Mouse (Mus musculus): ENCODE results near the gene Capn10.

Gene Capn10

DNA sequence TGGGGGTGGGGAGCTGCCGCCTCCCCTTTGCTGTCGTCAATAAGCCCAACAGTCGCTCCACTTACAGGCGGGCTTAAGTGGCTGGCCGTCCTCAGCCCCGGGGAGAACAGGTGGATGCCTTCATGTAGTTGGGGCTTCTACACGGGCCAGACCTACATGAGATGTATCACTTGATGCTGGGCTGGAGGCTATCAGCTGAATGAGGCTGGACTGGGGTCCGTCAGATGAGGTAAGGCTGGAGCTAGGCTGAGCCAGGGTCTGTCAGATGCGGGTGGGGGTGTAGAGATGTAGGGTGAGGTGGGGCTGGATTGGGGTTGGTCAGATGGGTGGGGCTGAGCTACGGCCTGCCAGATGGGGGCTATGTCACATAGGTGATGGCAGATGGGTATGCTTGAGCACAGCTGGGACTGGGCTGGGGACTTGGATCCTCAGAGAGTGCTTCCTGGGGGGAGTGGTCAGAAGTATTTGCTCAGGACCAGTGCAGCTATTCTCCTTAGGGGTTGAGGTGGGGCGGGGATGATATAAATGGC is 45.0 kb downstream of the Capn10 start:
- no peak for DNase-seq

DNA sequence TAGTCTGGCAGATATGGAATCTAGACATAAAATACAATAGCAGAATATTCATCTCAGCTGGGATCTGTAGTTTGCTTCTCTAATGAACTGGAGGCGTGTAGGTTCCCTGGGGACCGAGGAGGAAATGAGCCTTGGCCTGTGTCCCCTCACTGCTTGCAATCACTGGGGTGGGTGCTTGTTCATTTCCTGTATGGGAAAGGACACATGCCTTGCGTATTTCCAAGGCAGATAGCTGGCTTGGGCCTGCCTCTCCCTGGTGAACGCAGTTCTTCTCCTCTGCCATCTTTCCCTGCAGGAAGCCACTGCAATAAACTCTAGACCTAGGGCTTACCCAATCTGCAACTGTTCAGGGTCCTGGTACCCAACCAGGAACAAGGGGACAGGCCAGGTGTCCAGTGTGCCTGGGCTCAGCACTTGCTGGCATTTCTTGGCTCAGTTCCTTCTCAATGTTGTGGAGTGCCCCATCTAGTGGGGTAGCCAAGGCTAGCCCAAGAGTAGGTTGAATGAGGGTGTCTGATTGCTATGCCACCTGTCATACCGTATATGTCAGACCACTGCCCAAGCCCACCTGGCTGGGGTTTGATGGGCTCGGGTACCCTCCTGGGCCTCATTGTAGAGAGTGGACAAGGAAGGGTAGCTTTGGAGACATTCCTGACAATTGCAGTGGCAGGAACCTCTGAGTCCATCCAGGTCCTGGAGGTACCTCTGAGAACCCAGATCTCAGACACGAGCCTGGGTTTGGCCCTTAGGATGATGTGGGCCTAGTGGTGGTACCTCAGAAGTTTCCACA is 47.1 kb downstream of the Capn10 start:
- no peak for DNase-seq

- no peak for DNase-seq
These were observed 48.9 kb downstream of the Capn10 start for GRCm38 (mm10) chr1:92982931-92983605.

- DNase-seq, result no peak
These were observed 50.8 kb downstream of the Capn10 start for GRCm38 (mm10) chr1:92984999-92985398.

DNA sequence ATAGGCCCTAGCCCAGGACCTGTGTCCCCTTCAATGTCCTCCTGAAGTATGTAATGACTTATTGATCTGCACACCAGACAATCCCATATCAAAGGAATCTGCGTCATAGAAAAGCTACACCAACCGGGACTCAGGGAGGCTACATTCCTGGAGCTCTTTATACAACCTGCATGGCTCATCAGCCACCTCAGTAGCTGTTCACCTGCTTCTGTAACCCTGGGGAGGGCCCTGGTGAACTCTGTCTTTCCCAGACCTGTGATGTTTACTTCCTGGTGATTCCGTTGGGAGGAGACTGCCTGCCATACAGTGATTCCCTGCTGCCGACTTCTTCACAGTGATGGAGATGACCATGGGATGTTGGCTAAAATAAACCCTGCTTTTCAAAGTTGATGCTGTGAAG is 54.7 kb downstream of the Capn10 start:
- DNase-seq, result no peak

DNA sequence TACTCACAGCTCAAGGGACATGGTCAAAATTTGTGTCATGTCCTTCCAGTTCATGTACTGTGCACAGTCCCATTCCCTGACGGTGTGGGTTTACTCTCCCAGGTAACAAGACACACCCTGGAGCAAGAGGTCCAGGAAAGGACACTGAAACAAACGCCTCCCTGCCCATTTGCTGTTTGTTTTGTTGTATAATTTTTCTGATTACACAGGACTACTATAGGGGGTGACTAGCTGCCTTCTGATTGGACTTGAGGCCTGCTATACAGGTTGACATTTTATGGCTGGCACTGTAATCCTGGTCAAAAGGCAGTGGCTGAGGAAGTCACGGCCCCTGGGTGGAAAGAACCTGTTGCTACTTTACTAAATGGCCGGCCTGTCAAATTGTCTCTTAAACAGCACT is 55.7 kb downstream of the Capn10 start:
- DNase-seq, result no peak

DNA sequence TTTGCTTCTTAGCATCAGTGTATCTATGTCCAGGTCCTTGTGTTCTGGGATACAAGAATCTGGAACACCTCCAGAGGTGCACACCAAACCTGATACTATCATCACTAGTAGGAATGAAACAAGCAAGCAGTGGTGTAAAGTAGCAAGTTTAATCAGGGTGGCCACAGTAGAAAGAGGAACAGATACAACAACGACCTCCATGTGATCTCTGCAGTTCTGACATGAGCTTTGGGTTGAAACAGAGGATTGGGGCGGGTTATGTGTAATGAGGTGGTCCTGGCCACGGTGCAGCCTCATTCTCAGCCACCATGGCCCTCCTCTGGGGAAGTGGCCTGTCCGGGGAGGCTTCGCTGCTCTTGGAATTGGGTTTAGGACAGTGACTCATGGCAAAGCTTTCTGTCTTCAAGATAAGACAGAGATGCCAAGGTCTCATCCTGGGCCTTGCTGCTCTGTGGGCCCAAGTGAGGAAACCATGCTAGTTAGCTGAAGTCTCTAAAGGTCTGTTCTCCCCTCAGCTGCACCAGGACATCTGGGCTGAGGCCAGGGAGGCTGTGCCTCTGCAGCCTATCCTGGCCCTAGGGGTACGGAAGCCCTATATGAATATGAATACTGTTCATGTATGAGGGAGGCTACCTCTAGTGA is 58.2 kb downstream of the Capn10 start:
- DNase-seq, result no peak

GRCm38 (mm10) chr1:92992880-92993279 is 58.7 kb downstream of the Capn10 start:
- no peak for DNase-seq

All from liver (tissue).